Mouse (Mus musculus): ENCODE measurements at regions not wholly inside any gene's neighbourhood (a gene's known extent, or its start where the extent isn't known, plus 50 kb on each side); places are given as distances from the start of the nearest gene placed in this dataset.

DNA sequence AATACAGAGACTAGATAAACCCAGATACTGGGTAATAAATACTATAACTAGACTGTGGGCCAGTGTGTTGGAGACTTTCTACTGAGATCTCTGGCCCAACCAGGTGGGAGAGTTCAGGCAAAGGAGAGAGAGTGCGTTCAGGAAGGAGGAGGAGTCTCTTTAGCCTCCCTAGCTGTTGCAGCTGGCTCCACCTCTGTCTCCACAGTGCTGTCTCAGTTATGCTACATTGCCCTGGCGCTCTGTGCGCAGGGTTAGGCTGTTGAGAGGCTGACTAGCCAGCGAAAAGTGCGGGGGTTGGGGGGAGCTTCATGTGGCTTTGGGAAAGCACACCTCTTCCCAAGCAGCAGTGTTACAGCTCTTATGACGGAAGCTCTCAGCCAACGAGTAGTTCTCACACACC, 104.7 kb upstream of the Syndig1 start:
- DNase-seq (ENCODE audit: low read depth, low spot score): peak; percentile 17

DNA sequence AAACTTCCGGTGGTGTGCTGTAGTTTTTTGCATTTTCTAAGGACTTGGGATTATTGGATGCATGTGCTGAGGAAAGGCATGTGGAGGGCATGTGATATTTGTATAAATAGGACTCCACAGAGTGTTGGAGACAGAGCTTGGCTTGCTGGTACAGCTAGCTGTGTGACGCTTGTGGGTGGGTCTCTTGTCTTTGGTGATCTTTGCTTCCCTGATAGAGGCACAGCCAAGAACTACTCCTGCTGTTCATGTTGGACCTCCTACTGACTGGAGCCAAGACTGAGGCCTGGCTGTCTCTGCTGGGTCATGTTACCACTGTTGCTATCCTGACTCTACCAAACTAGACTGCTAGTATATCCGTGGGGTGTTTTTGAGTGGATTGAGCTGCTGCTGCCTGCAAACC, 103.1 kb upstream of the Syndig1 start:
- no peak for DNase-seq (ENCODE audit: low read depth, low spot score)

DNA sequence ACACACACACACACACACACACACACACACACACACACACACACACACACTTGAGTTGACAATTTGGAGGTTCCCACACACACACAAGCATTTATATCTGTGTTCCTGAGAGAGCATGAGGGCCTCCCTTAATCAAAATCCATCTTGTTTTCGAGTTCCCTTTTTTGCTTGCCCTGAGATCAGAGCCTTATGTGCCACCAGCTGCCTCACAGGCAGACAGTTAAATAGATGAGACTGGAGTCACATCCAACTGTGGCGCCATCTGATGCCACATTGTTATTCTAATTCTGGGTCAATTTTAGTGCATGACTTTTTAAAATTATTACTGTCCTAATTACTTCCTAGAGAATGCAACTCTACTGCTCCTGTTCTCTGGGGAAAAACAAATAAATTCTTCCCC, 91.2 kb upstream of the Syndig1 start:
- no peak for DNase-seq (ENCODE audit: low read depth, low spot score)

DNA sequence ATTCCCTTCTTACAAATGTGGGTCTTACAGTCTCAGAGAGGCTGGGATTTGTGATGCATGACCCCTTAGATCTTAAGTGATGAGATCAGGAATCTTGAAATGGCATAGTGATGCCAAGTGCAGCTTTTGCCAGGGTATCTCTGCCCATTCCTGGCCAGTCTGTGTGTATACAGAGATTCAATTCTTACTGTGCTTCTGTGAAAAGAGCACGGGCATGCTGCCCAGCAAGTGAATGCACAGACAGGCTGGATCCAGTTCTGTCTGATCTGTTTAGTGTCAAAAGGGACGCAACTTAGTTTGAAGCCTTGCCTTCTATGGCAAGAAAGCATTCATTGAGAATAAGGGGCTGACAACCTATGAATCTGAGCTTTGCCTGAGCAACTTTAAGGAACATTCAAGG, 89.1 kb upstream of the Syndig1 start:
- no peak for DNase-seq (ENCODE audit: low read depth, low spot score)

DNA sequence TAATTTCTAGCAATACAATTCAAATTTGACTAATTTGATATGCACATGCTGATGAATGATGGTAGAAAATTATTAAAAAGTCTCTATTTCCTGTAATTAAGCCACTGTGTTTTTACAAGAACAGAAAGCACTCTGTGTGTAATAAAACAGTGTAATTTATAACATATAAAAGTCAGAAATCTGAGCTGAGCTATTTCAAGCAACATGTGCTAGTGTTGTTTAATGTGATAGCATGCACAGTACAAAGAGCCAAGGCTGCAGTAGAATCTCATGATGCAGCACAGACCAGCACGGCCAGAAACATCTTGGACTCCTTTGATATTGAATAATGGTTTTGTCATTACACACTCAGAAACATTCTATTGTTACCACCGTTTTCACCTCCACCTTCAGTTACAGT, 86.3 kb upstream of the Syndig1 start:
- DNase-seq (ENCODE audit: low read depth, low spot score): no peak

DNA sequence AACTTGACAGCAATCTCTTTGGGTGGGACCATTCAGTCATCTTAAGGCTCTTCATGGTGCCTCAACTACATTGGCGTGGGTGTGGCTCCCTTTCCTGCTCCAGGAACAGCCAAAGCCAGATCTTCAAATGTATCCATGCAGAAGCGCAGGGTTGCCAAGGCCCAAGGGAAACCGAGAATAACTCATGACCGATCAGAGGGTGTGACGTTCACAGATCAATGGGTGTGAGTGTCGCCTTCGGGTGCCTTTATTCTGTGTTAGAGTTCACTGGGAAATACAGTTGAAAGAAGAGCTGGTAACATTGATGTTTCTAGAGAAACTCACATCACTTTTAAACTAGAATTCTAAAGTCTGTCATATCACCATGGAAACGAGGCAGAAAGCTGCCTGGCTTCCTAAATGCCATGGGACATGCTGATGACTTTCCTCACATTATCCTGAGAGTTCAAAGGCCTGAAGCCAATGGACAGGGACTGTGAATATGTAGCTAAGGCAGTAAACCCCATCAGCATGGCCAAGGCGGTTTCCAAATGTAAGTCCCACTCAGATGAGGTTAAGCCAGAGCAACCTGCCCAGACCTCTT, 80.7 kb upstream of the Syndig1 start:
- DNase-seq (ENCODE audit: low read depth, low spot score): no peak

DNA sequence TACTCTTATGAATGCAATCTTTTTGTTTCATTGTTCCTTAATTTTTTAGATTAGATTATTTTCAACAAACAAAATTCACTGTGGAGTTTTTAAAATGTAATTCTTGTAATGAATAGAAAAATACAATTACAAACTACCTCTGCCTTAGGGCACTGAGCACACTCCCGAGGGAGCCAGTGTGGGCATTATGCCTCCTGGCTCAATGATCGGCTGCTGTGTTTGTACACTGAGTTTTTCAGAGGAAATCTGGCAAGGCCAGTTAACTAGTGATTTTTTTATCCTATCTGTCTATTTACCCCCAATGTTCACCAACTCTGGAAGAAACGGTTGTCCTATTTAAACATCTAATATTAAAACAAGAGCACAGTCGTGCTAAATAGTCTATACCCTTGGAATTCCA, 69.9 kb upstream of the Syndig1 start:
- no peak for DNase-seq (ENCODE audit: low read depth, low spot score)

DNA sequence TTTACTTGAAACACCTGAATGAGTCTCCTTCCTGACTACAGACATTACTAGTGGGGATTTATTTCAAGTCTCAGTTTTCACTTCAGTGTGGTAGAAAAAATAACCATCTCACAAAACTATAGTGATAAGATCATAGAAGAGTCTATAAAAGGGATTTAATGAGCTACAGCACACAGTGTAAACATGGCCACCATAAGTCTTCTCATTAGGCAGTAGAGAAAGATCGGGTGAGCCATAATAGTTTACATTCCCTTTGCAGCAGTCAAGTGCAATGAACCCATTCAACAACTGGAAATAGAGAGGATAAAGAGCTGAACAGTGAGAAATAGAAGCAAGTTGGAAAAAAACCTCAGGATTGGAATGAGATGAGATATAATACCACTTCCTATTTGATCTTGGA, 65.1 kb upstream of the Syndig1 start:
- no peak for DNase-seq (ENCODE audit: low read depth, low spot score)

DNA sequence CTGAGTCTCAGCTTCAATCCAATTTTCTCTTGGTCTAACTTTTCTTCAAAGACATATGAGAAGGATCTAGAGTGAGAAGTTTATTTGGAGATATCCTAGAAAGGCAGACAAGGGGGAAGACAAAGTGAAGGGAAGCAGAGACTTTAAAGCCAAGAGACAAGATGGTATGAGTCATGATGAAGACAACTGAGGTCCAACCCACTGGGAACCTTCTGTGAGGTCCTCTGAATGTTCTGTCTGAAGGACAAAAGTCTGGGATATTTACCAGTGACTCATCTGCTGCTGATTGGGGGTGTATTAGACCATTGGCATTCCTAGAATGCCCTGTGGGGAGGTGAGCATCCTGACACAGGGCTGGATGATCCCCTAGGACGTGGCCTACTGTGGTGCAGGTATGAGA, 61.0 kb upstream of the Syndig1 start:
- no peak for DNase-seq (ENCODE audit: low read depth, low spot score)

DNA sequence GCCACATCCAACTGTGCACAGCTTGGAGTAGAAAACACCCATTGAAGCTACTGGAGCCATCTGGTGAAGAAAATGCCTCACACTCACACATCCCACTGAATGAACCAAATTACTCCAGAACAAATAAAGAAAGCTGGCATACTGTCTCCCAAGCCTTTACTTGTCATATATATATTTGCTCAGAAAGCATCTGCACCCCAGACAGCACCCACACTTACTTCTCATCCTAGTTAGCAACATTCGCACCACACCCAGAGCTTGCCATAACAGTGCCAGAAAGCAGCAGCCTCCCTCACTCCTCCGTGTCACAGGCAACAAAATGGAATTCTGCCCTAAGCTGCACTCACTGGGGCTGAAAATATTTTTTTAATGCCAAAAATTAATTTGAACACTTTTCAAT, 60.5 kb upstream of the Syndig1 start:
- DNase-seq (ENCODE audit: low read depth, low spot score): no peak

DNA sequence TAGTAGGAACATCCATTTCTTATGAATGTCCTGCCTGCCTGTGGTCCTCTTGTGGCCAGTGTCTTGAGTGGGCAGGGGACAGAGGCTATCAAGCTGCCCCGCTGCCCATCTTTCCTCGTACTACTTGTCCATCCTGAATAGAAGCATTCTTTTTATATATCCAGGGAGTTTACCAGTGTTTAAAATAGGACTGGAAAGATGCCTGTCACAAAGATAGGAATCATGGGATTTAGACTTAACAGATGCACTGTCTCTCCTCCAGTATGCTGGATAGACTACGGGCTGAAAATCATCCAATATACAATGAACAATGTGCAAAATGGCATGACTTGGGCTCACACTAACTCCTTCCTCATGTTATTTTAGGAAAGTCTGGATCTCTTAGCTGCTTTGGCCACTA, 51.7 kb upstream of the Syndig1 start:
- DNase-seq (ENCODE audit: low read depth, low spot score): no peak

Data from ZHBTc4 (cell line).